Mouse (Mus musculus) central nervous system, embryonic 18 days (tissue): Measurements from ENCODE around the gene Gm43191. TPM values are rescaled to one million over a fixed set of nuclear protein-coding genes. Genes with fewer than 3 reads are reported as not detected.

Experiments
- polyA plus RNA-seq: library from polyadenylated mRNA; depleted of rRNA; stranded (reverse); fragments of >200 nt; gene quantifications from 2 replicates; pipeline ENCODE4 v1.2.3, GENCODE M21; 2012; rRNA removed

Gene Gm43191
- not detected in 2 replicates for polyA plus RNA-seq

DNA sequence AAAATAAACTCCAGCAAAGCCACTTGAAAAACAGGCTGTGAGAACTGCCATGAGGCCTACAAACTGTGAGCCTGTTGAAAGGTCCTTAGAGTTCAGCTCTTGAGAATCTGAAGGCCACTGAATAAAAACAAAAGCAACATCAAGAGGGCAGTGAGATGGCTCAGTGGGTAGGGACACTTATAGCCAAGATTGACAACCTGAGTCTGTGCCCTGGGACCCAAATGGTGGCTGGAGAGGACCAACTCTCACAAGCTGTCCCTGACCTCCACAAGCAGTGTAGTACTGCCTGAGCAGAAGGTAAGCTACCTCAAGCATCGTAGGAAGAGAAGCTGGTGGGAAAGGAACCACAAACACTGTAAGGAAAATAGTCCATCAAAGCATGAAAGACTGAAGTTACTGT is at the start of gene Gm43191:
TSS of gene Gm43191 (minus strand) at position 101 of the 400 bp plus-strand sequence.

GRCm38 (mm10) chr3:116712436-116712881 is 31.4 kb upstream of the Gm43191 start, which contains the start of gene Slc35a3:
Gene Slc35a3, minus strand, starts transcription at chr3:116712831.

GRCm38 (mm10) chr3:116662463-116662863 is 18.6 kb downstream of the Gm43191 start, which contains the start of gene Mfsd14a:
Gene Mfsd14a, minus strand, starts transcription at chr3:116662677.

GRCm38 (mm10) chr3:116614295-116614892 is 66.7 kb downstream of the Gm43191 start, which contains the start of gene Trmt13:
Gene Trmt13, minus strand, starts transcription at chr3:116614587.

DNA sequence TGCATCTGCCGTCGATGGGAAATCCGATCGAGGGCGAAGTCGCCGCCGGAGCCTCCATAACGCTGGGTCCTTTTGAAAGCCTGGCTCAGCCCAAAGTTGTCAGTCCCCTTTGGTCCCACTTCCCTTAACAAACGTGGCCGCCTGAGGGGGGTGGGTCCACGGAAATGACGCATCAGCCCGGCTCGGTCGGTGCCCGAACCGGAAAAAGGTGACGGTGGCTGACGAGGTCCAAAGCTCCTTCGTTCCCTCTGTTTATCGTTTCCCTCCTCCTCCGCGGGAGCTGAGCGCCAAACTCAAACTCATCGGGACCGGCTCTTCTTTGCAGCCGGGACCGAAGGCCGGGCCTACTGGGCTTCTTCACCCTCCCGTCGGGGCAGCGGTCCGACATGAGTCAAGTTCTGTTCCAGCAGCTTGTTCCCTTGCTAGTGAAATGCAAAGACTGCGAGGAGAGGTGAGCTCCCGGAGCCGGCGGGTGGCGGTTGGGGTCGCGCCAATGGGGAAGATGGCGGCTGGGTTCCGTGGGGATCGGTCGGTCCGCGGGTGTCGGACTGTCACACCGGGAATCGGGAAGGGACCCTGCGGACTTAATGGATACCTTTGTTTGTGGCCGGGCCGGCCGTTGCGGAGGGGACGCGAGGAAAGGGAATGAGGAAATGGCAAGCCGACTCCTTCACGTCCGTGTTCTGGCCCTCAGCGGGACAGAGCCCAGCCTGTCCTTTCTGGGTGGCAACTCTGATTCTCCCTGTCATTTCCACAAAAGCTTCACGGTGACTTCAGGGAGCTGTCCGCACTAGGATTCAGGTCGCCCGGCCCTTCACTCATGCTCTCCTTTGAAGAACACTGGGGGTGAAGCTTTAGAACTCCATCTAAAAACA is 86.1 kb downstream of the Gm43191 start, which contains the start of gene Sass6:
TSS of gene Sass6 (plus strand) at position 255 of the 875 bp plus-strand sequence.

Other genes with a start within 250 kb of the Gm43191 start
- 103 and 104 TPM in 2 replicates for gene Rtca, start 173.1 kb downstream of the Gm43191 start, polyA plus RNA-seq
- gene Dbt, start 168.2 kb downstream of the Gm43191 start, polyA plus RNA-seq, result 13.7 and 15.6 TPM in 2 replicates
- gene Lrrc39, start 118.3 kb downstream of the Gm43191 start, polyA plus RNA-seq, result 0.09 and 0.36 TPM in 2 replicates
- gene Sass6, start 86.3 kb downstream of the Gm43191 start, polyA plus RNA-seq, result 8.3 and 8.5 TPM in 2 replicates
- 30.0 and 31.5 TPM in 2 replicates for gene Trmt13, start 66.7 kb downstream of the Gm43191 start, polyA plus RNA-seq
- gene Mfsd14a, start 18.6 kb downstream of the Gm43191 start, polyA plus RNA-seq, result 44.2 and 48.0 TPM in 2 replicates
- gene Slc35a3, start 31.6 kb upstream of the Gm43191 start, polyA plus RNA-seq, result 14.0 and 14.3 TPM in 2 replicates
- 13.0 and 13.3 TPM in 2 replicates for gene Agl, start 126.9 kb upstream of the Gm43191 start, polyA plus RNA-seq
- gene Frrs1, start 178.2 kb upstream of the Gm43191 start, polyA plus RNA-seq, result 3.5 and 3.7 TPM in 2 replicates